Mouse (Mus musculus): ENCODE measurements around the gene 2310034G01Rik. TPM values are rescaled to one million over a fixed set of nuclear protein-coding genes. Genes with fewer than 3 reads are reported as not detected.

The 2310034G01Rik gene
- polyA plus RNA-seq, 1 experiment from 2014 or later = 0.41 TPM

GRCm38 (mm10) chr19:46332721-46333339 is 17.3 kb downstream of the 2310034G01Rik start:
- no peak overlapping the region for H3K4me2 ChIP-seq
- H3K9me3 ChIP-seq (replicated peaks) = no peaks in the 10 kb centered on the region
- WGBS (ENCODE audit: insufficient replicate concordance) = 71% methylated on average over 7 of the region's 7 CpGs
- no peak overlapping the region for H3K4me3 ChIP-seq
- 0 out of 2 replicates have a peak, but pooled peaks cover 7% of the 10 kb centered on the region for H3K27me3 ChIP-seq (replicated peaks)
- H3K27ac ChIP-seq = no peak overlapping the region
- H3K9ac ChIP-seq = no peak overlapping the region
- H3K4me1 ChIP-seq = peaks cover 33% of the 10 kb centered on the region
- no peak for ATAC-seq
- H3K36me3 ChIP-seq = peaks cover 27% of the 10 kb centered on the region

DNA sequence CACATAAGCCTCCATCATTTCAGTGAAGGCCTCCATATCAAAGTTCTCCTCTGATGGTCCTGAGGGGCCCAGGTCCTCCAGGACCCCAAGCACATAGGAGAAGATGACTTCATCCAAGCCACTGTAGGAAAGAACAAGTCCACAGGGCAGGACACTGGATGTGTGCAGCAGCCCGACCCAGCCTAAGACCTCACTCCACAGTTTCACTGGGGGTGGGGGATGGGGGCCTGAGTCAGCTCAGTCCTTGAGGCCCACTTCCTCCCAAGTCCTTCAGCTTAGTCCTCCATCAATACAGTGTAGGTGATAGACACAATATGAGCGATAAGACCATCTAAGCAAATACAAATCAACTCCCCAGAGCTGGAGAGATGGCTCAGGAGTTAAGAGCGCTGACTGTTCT is 18.2 kb downstream of the 2310034G01Rik start:
- Histone ChIP-seq H3K9me3 (replicated peaks) (no peaks in the 10 kb centered on the region), H3K4me2 (no peak overlapping the region), H3K27ac (no peak overlapping the region), H3K4me1 (peaks cover 34% of the 10 kb centered on the region), H3K36me3 (peaks cover 27% of the 10 kb centered on the region), H3K9ac (no peak overlapping the region), H3K27me3 (replicated peaks) (peaks cover 15% of the 10 kb centered on the region), H3K4me3 (no peak overlapping the region)
- 64% methylated on average over 3 of the region's 3 CpGs for WGBS (ENCODE audit: insufficient replicate concordance)
- no peak for ATAC-seq

DNA sequence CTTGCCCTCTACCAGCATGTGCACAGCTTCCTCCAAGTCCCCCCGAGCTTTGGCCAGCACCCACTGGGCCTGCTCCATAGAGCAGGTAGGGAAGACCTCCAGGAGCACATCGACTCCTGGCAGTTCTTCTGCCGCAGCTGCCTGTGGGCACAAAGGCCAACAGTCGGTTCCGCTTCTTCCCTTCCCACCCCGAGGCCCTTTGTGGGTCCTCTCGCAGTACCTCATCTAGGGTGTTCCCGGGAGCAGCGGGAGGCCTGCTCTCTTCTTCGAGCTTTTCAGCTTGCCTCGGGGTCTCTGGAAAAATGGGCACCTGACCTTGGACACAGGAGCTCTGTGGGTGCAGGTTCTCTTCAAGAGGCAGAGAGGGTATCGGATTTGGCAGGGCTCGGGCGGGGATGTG is 18.8 kb downstream of the 2310034G01Rik start:
- Histone ChIP-seq H3K9me3 (replicated peaks) (no peaks in the 10 kb centered on the region), H3K4me1 (peaks cover 40% of the 10 kb centered on the region), H3K9ac (no peak overlapping the region), H3K4me3 (no peak overlapping the region), H3K27ac (no peak overlapping the region), H3K4me2 (no peak overlapping the region), H3K27me3 (replicated peaks) (peaks cover 21% of the 10 kb centered on the region), H3K36me3 (peaks cover 27% of the 10 kb centered on the region)
- 83% methylated on average over 14 of the region's 14 CpGs for WGBS (ENCODE audit: insufficient replicate concordance)
- ATAC-seq = no peak

- no peak overlapping the region for H3K27ac ChIP-seq
- ATAC-seq = no peak
- no peak overlapping the region for H3K9ac ChIP-seq
- peaks cover 27% of the 10 kb centered on the region for H3K27me3 ChIP-seq (replicated peaks)
- 85% methylated on average over 12 of the region's 12 CpGs for WGBS (ENCODE audit: insufficient replicate concordance)
- no peak overlapping the region for H3K4me2 ChIP-seq
- H3K9me3 ChIP-seq (replicated peaks) = no peaks in the 10 kb centered on the region
- H3K4me3 ChIP-seq = no peak overlapping the region
- H3K4me1 ChIP-seq = peaks cover 42% of the 10 kb centered on the region
- H3K36me3 ChIP-seq = peaks cover 27% of the 10 kb centered on the region
These were observed 19.4 kb downstream of the 2310034G01Rik start for GRCm38 (mm10) chr19:46330696-46331095.

- Histone ChIP-seq H3K9me3 (replicated peaks) (no peaks in the 10 kb centered on the region), H3K27ac (no peak overlapping the region), H3K4me1 (peaks cover 42% of the 10 kb centered on the region), H3K4me2 (peak overlapping the region; percentile 100), H3K27me3 (replicated peaks) (peaks cover 35% of the 10 kb centered on the region), H3K9ac (0 out of 2 replicates have a peak overlapping the region, but pooled peaks have one; percentile 82), H3K4me3 (peak overlapping the region; percentile 78; the same call in 1 of the 2 replicates), H3K36me3 (peaks cover 27% of the 10 kb centered on the region)
- WGBS (ENCODE audit: insufficient replicate concordance) = 5% methylated on average over 16 of the region's 16 CpGs
- peak; percentile 52 for ATAC-seq
These were observed 20.2 kb downstream of the 2310034G01Rik start for GRCm38 (mm10) chr19:46329951-46330350.

- H3K36me3 ChIP-seq = peaks cover 27% of the 10 kb centered on the region
- peak overlapping the region; percentile 100 for H3K4me2 ChIP-seq
- no peak for ATAC-seq
- H3K27me3 ChIP-seq (replicated peaks) = peaks cover 43% of the 10 kb centered on the region
- 5% methylated on average over 54 of the region's 54 CpGs for WGBS (ENCODE audit: insufficient replicate concordance)
- H3K4me3 ChIP-seq = peak overlapping the region; percentile 78
- H3K4me1 ChIP-seq = peaks cover 42% of the 10 kb centered on the region
- peak overlapping the region; percentile 90 for H3K27ac ChIP-seq
- H3K9ac ChIP-seq = peak overlapping the region; percentile 82
- H3K9me3 ChIP-seq (replicated peaks) = no peaks in the 10 kb centered on the region
These were observed 21.0 kb downstream of the 2310034G01Rik start for GRCm38 (mm10) chr19:46329031-46329641.

DNA sequence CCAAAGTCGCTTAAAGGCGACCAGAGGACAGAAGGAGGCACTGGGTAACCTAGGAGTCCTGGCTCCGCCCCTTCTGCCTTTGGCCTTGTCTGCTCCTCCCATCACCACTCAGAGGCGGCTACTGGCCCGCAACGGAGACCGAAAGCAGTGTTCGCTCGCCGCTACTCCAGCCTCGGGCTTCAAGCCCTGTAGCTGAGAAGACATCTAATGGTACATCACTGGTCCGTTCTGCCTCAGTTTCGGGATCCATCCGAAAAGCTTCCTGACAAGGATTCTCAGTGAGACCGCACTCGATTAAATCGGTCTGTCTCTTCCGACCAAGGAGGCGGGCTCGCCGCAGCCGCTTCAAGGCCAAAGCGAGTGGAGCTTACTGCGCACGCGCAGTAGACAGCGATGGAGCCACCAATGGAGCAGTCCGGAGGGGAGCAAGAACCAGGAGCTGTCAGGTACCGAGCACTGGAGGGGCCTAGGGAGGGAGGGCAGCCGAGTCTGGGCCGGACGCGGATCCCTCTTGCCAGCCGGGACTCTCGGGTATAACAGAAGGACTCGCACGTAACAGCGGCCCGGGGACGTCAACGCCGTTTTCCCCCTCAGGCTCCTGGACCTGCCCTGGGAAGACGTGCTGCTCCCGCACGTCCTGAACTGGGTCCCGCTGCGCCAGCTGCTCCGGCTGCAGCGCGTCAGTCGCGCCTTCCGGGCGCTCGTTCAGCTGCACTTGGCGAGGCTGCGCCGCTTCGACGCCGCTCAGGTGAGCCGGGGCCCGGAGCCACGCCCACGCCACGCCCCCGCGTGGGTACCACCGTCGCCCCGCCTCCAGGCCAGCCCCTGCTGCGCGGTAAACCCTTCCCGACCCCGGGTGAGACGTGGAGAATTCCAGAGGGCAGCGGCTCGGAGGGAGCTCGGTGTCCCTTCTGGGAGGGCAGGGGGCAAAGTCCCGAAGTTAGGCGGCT is 21.7 kb downstream of the 2310034G01Rik start, which contains the start of gene Fbxl15:
TSS of gene Fbxl15 (plus strand) at position 104 of the 950 bp plus-strand sequence.
- under 1% methylated on average over 81 of the region's 81 CpGs for WGBS (ENCODE audit: insufficient replicate concordance)
- Histone ChIP-seq H3K4me1 (peaks cover 42% of the 10 kb centered on the region), H3K9me3 (replicated peaks) (no peaks in the 10 kb centered on the region), H3K4me2 (peak within 1 kb of the TSS; percentile 100), H3K27ac (peak within 1 kb of the TSS; percentile 90), H3K27me3 (replicated peaks) (peaks cover 51% of the 10 kb centered on the region), H3K4me3 (peak within 1 kb of the TSS; percentile 78), H3K9ac (peak within 1 kb of the TSS; percentile 82), H3K36me3 (peaks cover 27% of the 10 kb centered on the region)
- ATAC-seq = peak; percentile 89

DNA sequence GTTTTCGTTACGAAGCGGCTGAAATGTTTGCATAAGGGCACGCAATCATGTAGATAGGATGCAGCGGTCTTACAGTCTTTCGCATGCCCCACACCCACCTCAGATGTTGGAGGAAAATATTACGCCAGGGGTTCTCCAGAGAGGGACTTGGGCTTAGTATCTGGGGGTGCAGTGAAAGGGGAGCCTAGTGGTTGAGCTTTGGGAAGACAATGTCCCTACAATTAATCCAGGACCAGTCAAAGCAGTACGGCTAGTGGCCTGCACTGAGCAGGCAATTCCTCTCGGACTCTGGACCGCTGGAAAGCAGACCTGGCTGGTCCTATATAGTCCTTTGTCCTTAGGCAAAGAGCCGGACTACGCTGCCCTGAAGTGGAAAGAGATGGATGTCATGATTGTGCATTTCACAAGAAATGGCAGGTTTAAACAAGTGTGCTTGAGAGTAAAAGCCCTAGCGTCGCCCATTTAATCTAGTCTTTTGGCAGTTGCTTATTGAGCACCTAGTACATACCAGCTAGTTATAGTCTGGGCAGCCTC is 22.5 kb downstream of the 2310034G01Rik start:
- H3K9me3 ChIP-seq (replicated peaks) = no peaks in the 10 kb centered on the region
- peaks cover 42% of the 10 kb centered on the region for H3K4me1 ChIP-seq
- H3K27ac ChIP-seq = peak overlapping the region; percentile 90
- 24% methylated on average over 14 of the region's 14 CpGs for WGBS (ENCODE audit: insufficient replicate concordance)
- H3K4me2 ChIP-seq = peak overlapping the region; percentile 100
- H3K4me3 ChIP-seq = peak overlapping the region; percentile 78
- peaks cover 26% of the 10 kb centered on the region for H3K36me3 ChIP-seq
- H3K9ac ChIP-seq = peak overlapping the region; percentile 82
- peaks cover 58% of the 10 kb centered on the region for H3K27me3 ChIP-seq (replicated peaks)
- no peak for ATAC-seq

GRCm38 (mm10) chr19:46326756-46327305 is 23.3 kb downstream of the 2310034G01Rik start, which contains the start of gene Psd:
Gene Psd (minus strand): TSS chr19:46327156.
- Histone ChIP-seq H3K9ac (peak within 1 kb of the TSS; percentile 82), H3K27me3 (replicated peaks) (peaks cover 66% of the 10 kb centered on the region)

GRCm38 (mm10) chr19:46326019-46326755 is 23.9 kb downstream of the 2310034G01Rik start:
- H3K4me3 ChIP-seq = peak overlapping the region; percentile 78; the same call in 1 of the 2 replicates

More at GRCm38 (mm10) chr19:46326756-46327305, 23.3 kb downstream of the 2310034G01Rik start, which contains the start of gene Psd:
- Histone ChIP-seq H3K4me1 (peaks cover 42% of the 10 kb centered on the region), H3K27ac (peak within 1 kb of the TSS; percentile 90), H3K36me3 (peaks cover 18% of the 10 kb centered on the region), H3K9me3 (replicated peaks) (no peaks in the 10 kb centered on the region), H3K4me2 (peak within 1 kb of the TSS; percentile 100), H3K4me3 (peak within 1 kb of the TSS; percentile 78)
- no peak for ATAC-seq
- 1% methylated on average over 35 of the region's 35 CpGs for WGBS (ENCODE audit: insufficient replicate concordance)

More at GRCm38 (mm10) chr19:46326019-46326755, 23.9 kb downstream of the 2310034G01Rik start:
- Histone ChIP-seq H3K4me2 (peak overlapping the region; percentile 100), H3K27me3 (replicated peaks) (peaks cover 72% of the 10 kb centered on the region), H3K9me3 (replicated peaks) (no peaks in the 10 kb centered on the region), H3K9ac (no peak overlapping the region), H3K36me3 (peaks cover 11% of the 10 kb centered on the region), H3K27ac (no peak overlapping the region), H3K4me1 (peaks cover 42% of the 10 kb centered on the region)
- WGBS (ENCODE audit: insufficient replicate concordance) = 9% methylated on average over 29 of the region's 29 CpGs
- ATAC-seq = no peak

Data from liver, embryonic 12.5 days (tissue).